Mouse (Mus musculus): ENCODE measurements around the gene Pim3.

DNA sequence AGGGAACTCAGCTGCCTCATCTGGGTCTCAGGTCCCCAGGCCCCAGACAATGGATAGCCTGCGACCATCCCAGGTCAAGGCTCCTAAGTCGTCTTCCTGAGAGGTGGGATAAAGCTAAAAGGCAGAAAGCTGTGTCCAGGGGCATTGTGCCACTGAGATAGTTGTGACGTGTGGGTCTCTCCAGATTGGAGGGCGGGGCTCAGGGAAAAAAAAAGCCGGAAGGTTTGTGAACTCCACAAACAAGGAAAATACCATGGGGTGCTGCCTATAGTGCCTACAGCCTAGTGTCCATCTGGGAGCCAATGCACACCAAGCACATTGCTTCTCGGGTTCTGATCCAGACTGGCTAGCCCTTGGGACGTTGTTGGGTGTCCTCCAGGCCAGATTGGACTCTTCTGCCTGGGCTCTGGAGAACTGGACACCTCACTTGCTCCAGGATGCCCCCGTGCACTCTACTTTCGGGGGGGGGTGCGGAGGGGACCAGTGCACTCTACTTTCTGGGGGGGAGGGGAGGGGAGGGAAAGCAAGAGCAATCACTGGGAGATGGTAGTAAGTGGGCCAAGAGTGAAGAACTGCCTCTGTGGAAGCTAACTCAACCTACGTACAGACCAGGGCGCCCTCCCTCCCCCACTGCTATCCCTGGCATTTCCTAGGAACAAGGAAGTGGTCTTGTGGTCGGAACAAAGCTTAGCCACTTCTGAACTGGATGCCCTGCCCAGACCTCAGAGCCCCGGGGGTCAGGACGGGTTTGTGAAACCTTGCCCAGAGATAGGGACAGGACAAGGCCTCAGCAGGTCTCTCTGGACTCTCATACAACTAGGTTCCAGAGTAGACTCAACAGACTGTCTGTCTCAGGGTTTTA lies 6.8 kb upstream of the Pim3 start:
- TF ChIP-seq POLR2A (IDR thresholded peaks at IDR 0.05; ENCODE audit: borderline replicate concordance, insufficient read depth, low read length) (no peak), CTCF (IDR thresholded peaks at IDR 0.05; ENCODE audit: borderline replicate concordance, insufficient read depth, low read depth, low read length) (no peak)

Measured in cerebellum, adult 2 months (tissue).